Mouse (Mus musculus) limb, embryonic 13.5 days (tissue): ENCODE measurements at regions not wholly inside any gene's neighbourhood (a gene's known extent, or its start where the extent isn't known, plus 50 kb on each side); places are given as distances from the start of the nearest gene placed in this dataset.

Experiments
- ATAC-seq: fragments of 200-750 bp; cut with Nextera tagmentation; 2 replicates; pipeline ENCODE4 v1.8.0; 2017; ENCODE audit warnings: low read depth, moderate number of reproducible peaks, moderate TSS enrichment; ENCODE audit not compliant: low FRiP score
- H3K27ac ChIP-seq: fragments of 300-500 bp; sonication (generic); 2 replicates; pipeline ENCODE4 v1.5.1; 2015; ENCODE audit warnings: inconsistent platforms, mild to moderate bottlenecking, moderate library complexity
- H3K27me3 ChIP-seq: fragments of 300-500 bp; sonication (generic); 2 replicates; pipeline ENCODE4 v1.6.1; 2015; ENCODE audit warnings: mild to moderate bottlenecking, inconsistent platforms
- H3K36me3 ChIP-seq: fragments of 300-500 bp; sonication (generic); 2 replicates; pipeline ENCODE4 v1.6.1; 2015; ENCODE audit warnings: inconsistent platforms, mild to moderate bottlenecking, moderate library complexity
- H3K4me1 ChIP-seq: fragments of 300-500 bp; sonication (generic); 2 replicates; pipeline ENCODE4 v1.6.1; 2015; ENCODE audit warnings: inconsistent platforms
- H3K4me2 ChIP-seq: fragments of 300-500 bp; sonication (generic); replicated peaks from 2 replicates; pipeline ENCODE4 v1.6.1; 2015; ENCODE audit warnings: inconsistent platforms, mild to moderate bottlenecking, moderate library complexity
- H3K4me3 ChIP-seq: fragments of 300-500 bp; sonication (generic); 2 replicates; pipeline ENCODE4 v1.5.1; 2015; ENCODE audit warnings: moderate library complexity, mild to moderate bottlenecking, inconsistent platforms
- H3K9ac ChIP-seq: fragments of 300-500 bp; sonication (generic); 2 replicates; pipeline ENCODE4 v1.6.1; 2015; ENCODE audit warnings: mild to moderate bottlenecking, inconsistent platforms
- H3K9me3 ChIP-seq: fragments of 300-500 bp; sonication (generic); 2 replicates; pipeline ENCODE4 v1.6.1; 2016; ENCODE audit warnings: inconsistent platforms
- WGBS: fragments of 180-500 bp; shearing (Covaris S2); methylation state at CpG from one replicate; pipeline ENCODE4 v1.1.7; 2015; 5-methylcytosine and 5-hydroxymethylcytosine counted together

DNA sequence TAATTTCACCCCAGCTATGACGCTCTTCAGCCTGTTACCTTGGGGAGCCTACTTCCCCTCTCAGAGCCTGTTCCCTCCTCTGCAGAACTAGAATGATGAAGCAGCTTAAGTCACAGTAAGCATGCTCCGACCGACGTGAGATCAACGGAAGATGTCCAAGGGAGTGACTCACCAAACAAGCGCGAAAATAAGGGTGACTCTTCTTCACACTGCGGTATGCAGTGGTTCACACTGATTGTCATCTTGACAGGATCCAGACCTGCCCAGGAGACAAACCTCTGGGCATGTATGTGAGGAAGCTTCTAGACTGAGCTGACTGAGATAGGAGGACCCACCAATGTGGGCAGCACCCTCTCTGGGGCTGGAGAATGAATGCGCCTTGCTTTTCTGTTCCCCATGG is 116.3 kb upstream of the Tpm1 start:
- no peaks in the 10 kb centered on the region for H3K27me3 ChIP-seq
- H3K4me3 ChIP-seq: no peak overlapping the region
- H3K9ac ChIP-seq: no peak overlapping the region
- H3K9me3 ChIP-seq: no peaks in the 10 kb centered on the region
- H3K36me3 ChIP-seq: no peaks in the 10 kb centered on the region
- 86% methylated on average over 9 of the region's 9 CpGs for WGBS
- H3K4me1 ChIP-seq: 0 out of 2 replicates have a peak, but pooled peaks cover 3% of the 10 kb centered on the region
- no peak overlapping the region for H3K27ac ChIP-seq
- no peak overlapping the region for H3K4me2 ChIP-seq
- no peak for ATAC-seq

DNA sequence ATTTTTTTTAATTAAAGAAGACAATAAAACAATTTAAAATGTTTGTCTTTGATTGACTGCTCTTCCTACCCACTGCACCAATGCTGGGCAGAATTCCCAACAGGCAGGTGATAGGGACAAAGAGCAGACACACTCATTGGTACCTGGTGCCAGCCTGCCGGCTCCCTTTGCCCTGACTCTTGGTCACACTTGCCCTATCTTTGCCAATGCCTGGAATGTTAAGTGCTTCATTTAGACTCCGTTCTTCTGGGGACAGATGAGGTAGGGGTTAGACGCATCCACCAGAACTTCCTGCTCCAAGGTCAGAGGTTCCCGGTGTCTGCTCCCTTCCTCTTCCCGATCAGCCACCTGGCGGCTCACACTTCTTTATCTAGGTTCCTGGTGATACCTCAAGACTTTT is 114.5 kb upstream of the Tpm1 start:
- Histone ChIP-seq H3K4me2 (no peak overlapping the region), H3K36me3 (no peaks in the 10 kb centered on the region), H3K9ac (no peak overlapping the region), H3K9me3 (no peaks in the 10 kb centered on the region), H3K4me1 (no peaks in the 10 kb centered on the region), H3K27me3 (no peaks in the 10 kb centered on the region), H3K27ac (no peak overlapping the region), H3K4me3 (no peak overlapping the region)
- 81% methylated on average over 6 of the region's 6 CpGs for WGBS
- ATAC-seq: no peak

DNA sequence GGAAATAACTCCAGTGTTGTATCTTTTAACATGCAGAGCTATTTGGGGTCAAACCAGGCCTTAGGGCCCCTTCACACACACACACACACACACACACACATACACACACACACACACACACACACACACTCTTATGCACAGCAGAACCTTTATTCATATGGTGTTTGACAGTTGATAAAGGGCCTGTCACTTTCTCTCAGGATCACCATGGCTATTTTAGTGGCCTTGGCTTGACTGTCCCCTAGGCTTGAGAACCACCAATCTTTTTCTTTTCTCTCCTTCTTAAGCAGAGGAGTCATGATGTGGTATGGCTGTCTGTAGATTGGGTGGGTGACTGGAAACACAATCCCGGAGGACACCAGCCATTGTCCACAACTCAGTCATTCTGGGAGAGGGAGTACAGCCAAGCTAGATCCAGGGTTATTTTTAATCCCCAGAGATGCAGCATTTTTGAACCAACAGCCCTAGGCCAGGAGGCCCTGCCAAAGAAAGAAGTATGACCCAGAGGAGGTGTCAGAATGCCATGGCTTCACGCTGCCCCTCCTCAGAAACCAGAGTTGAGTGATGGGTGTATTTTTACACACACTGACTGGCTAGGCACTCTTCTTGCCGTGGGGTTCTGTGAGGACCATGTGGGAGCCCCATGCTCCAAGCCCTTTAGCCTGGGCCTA is 111.7 kb upstream of the Tpm1 start:
- Histone ChIP-seq H3K4me2 (no peak overlapping the region), H3K36me3 (no peaks in the 10 kb centered on the region), H3K27me3 (no peaks in the 10 kb centered on the region), H3K27ac (no peak overlapping the region), H3K4me3 (no peak overlapping the region), H3K9ac (no peak overlapping the region), H3K4me1 (no peaks in the 10 kb centered on the region), H3K9me3 (no peaks in the 10 kb centered on the region)
- no peak for ATAC-seq
- 76% methylated on average over 3 of the region's 3 CpGs for WGBS

DNA sequence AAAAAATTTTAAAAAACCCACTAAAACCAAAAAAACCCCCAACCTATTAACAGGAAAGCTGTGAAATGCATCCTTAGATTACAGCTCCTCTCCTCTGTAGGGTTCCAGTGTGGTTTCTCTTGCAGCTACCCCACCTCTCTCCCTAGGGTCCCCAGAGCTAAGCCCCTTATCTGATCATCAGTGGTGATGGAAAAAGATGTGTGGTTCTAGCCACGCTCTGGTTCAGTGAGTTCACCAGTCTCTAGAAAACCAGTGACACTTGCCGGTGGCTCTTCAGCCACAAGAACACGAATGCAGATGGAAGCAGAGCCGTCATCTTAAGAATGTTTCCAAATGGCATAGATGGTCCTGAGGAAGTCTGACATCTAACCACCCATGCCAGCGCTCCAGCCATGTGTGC is 111.1 kb upstream of the Tpm1 start:
- H3K4me1 ChIP-seq: no peaks in the 10 kb centered on the region
- ATAC-seq: no peak
- no peaks in the 10 kb centered on the region for H3K27me3 ChIP-seq
- H3K4me2 ChIP-seq: no peak overlapping the region
- no peaks in the 10 kb centered on the region for H3K9me3 ChIP-seq
- WGBS: 95% methylated on average over 5 of the region's 5 CpGs
- H3K27ac ChIP-seq: no peak overlapping the region
- no peaks in the 10 kb centered on the region for H3K36me3 ChIP-seq
- no peak overlapping the region for H3K4me3 ChIP-seq
- no peak overlapping the region for H3K9ac ChIP-seq

DNA sequence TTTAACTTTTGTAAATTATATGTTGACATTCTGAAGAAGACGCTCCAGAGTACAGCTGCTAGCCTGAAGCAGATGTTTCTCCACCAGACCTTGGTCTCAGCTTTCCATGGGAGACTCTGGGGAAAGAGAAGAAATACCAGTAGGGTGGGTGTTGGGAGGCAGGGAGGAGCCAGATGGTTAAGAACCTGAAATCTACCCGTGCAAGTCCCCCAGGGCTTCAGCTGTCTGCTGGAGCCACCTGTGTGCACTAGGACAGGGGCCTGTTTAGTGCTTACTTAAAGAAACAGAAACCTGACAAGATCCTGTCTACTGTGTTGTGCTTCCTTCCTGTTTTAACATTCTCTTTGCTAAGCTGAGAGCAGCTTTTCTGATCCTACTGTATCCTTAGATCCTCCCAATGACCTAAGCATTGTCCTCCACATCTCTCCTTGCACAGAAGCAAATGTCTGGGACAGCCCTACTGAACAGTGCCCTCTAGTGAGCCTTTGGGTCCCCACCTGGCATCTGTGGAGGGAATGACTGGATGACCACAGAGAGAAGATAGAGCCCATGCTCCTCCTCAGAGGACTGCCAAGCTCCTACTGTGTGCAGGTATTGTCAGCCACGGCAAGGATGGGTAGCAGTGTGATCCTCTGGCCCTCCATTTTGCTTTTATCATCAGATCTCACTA is 107.5 kb upstream of the Tpm1 start:
- Histone ChIP-seq H3K4me1 (peaks cover 22% of the 10 kb centered on the region), H3K27me3 (no peaks in the 10 kb centered on the region), H3K4me2 (no peak overlapping the region), H3K9ac (no peak overlapping the region), H3K36me3 (no peaks in the 10 kb centered on the region), H3K9me3 (no peaks in the 10 kb centered on the region), H3K27ac (no peak overlapping the region), H3K4me3 (no peak overlapping the region)
- WGBS: 34% methylated on average over 3 of the region's 3 CpGs
- ATAC-seq: no peak

DNA sequence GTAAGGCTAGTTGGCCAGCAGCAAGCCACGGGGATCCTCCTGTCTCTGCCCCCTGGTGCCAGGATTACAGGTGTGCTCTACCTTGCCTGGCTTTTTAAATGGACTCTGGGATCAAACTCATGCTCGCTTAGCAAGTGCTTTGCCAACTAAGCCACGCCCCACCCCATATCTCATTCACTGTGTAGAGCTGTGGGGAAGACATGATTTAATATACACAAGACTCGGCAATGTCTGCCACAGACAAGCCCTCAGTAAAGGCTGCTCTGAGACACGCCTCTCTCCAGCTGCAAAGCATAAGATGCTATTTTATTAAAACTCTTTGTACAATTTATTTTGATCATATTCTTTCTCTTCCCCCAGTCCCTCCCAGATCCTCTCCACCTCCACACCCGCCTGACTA is 104.9 kb upstream of the Tpm1 start:
- 82% methylated on average over 6 of the region's 6 CpGs for WGBS
- H3K27me3 ChIP-seq: no peaks in the 10 kb centered on the region
- no peak overlapping the region for H3K27ac ChIP-seq
- no peak overlapping the region for H3K4me3 ChIP-seq
- no peaks in the 10 kb centered on the region for H3K36me3 ChIP-seq
- H3K4me2 ChIP-seq: no peak overlapping the region
- H3K4me1 ChIP-seq: peaks cover 24% of the 10 kb centered on the region
- H3K9ac ChIP-seq: no peak overlapping the region
- H3K9me3 ChIP-seq: no peaks in the 10 kb centered on the region
- ATAC-seq: no peak

DNA sequence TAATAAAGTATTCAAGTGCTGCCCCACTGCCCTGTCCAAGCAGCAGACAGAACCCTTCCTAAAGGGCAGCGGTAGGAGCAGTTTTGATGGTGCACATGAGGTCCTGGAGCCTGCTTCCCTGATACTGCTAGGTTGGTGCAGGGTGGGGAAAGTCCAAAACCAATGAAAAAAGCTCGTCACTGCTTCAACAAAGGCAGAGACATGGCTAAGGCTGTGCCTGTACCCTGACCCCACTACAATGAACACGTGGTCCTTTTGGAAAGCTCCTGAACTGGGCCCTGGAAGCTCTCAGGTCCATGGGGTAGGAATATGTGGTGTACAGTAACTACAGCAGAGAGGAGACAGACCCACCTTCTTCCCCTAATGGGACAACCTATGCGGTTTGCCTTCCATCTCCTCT is 104.1 kb upstream of the Tpm1 start:
- no peaks in the 10 kb centered on the region for H3K36me3 ChIP-seq
- H3K9me3 ChIP-seq: no peaks in the 10 kb centered on the region
- no peak overlapping the region for H3K4me3 ChIP-seq
- no peak for ATAC-seq
- no peak overlapping the region for H3K27ac ChIP-seq
- 81% methylated on average over 4 of the region's 4 CpGs for WGBS
- H3K27me3 ChIP-seq: no peaks in the 10 kb centered on the region
- H3K9ac ChIP-seq: no peak overlapping the region
- no peak overlapping the region for H3K4me2 ChIP-seq
- peaks cover 24% of the 10 kb centered on the region for H3K4me1 ChIP-seq

DNA sequence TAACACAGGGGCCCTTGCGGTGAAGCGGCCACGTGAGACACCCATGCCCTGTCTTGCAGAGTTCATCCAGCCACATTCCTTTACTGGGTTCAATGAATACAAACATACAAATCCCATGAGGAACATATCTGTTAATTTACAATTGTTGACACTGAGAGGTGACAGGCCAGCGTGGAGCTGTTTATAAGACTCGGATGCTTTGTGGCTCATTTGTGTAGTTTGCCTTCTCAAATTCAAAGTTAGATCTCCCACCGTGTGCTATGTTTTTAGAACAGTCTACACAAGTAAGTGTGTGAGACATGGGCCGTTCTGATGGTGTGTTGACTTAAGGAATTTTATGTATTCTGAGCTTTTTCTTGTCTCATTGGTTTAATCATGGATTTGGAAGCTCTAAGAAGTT is 98.5 kb upstream of the Tpm1 start:
- Histone ChIP-seq H3K36me3 (no peaks in the 10 kb centered on the region), H3K27me3 (no peaks in the 10 kb centered on the region), H3K4me2 (no peak overlapping the region), H3K4me1 (peaks cover 11% of the 10 kb centered on the region), H3K9me3 (no peaks in the 10 kb centered on the region), H3K27ac (no peak overlapping the region), H3K9ac (no peak overlapping the region), H3K4me3 (no peak overlapping the region)
- no peak for ATAC-seq
- WGBS: 65% methylated on average over 7 of the region's 7 CpGs

DNA sequence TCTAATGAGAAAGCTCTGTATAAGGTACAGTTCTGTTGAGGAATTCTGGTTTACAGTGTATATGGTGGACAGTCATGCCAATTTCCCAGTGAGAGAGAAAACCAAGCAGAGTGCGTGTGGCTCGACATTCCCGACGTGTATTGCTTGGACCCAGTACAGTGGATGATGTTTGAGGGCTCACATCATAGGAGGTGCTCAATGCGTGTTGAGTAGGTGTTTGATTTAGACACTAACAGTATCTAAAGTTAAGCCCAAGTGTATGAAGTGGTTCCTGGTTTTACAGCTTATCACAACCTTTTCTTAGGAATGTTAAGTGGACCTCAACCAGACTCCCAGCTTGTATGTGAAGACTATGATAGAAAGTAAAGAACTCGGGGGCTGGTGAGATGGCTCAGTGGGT is 96.2 kb upstream of the Tpm1 start:
- H3K9ac ChIP-seq: no peak overlapping the region
- no peaks in the 10 kb centered on the region for H3K9me3 ChIP-seq
- H3K4me1 ChIP-seq: peaks cover 3% of the 10 kb centered on the region; the same call in 1 of the 2 replicates
- WGBS: 94% methylated on average over 6 of the region's 6 CpGs
- H3K27me3 ChIP-seq: no peaks in the 10 kb centered on the region
- no peak overlapping the region for H3K27ac ChIP-seq
- ATAC-seq: no peak
- no peaks in the 10 kb centered on the region for H3K36me3 ChIP-seq
- no peak overlapping the region for H3K4me2 ChIP-seq
- no peak overlapping the region for H3K4me3 ChIP-seq

DNA sequence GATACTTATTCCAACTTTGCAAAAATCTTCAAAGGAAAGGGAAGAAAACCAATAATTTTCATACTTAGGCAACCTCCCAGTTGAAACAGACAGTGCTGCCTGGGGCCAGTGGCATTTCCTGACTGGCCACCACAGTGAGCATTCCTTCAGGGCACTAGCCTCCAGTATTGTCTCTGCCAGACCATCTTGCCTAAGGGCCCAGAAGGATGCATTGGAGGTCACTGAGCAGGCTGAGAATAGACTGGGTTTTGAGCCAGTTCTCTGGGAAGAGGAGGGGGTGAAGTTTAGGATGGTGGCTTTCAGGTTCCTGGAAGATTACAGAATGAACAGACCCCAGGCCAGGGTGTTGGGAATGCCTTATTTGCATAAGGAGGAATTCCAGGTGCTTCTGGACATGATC is 95.3 kb upstream of the Tpm1 start:
- ATAC-seq: no peak
- Histone ChIP-seq H3K4me2 (no peak overlapping the region), H3K9me3 (no peaks in the 10 kb centered on the region), H3K27me3 (no peaks in the 10 kb centered on the region), H3K9ac (no peak overlapping the region), H3K4me1 (peaks cover 5% of the 10 kb centered on the region; the same call in 1 of the 2 replicates), H3K27ac (no peak overlapping the region), H3K36me3 (no peaks in the 10 kb centered on the region), H3K4me3 (no peak overlapping the region)

DNA sequence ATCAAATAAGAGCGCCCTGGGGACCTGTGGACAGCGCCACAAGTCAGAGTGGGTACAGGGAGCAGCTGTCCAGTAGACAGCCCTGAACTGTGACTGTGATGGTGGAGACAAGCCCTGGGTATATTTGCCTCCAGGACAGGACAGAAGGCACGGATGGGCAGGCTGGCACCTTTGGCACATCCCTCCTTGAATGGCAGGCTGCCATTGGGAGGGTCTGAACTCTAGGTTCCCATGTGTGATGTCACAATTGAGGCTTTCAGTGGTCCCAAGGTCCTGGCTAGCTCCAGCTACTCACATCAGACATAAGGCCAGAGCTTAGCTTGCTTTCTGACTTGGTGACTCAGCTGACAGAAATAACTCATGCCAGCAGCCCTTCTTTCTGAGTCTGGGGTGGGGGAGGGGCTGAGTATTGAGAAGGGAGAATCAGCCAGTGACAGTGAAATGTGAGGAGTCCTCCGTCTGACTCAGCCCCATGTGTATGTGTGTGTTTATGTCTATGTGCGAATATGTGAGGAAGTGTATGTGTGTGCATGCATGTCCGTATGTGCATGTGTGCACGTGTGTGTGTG is 91.2 kb upstream of the Tpm1 start:
- H3K27me3 ChIP-seq: no peaks in the 10 kb centered on the region
- no peak overlapping the region for H3K4me2 ChIP-seq
- H3K9me3 ChIP-seq: no peaks in the 10 kb centered on the region
- ATAC-seq: no peak
- H3K4me3 ChIP-seq: no peak overlapping the region
- H3K36me3 ChIP-seq: no peaks in the 10 kb centered on the region
- H3K27ac ChIP-seq: no peak overlapping the region
- WGBS: 74% methylated on average over 7 of the region's 7 CpGs
- H3K4me1 ChIP-seq: peaks cover 30% of the 10 kb centered on the region
- no peak overlapping the region for H3K9ac ChIP-seq

DNA sequence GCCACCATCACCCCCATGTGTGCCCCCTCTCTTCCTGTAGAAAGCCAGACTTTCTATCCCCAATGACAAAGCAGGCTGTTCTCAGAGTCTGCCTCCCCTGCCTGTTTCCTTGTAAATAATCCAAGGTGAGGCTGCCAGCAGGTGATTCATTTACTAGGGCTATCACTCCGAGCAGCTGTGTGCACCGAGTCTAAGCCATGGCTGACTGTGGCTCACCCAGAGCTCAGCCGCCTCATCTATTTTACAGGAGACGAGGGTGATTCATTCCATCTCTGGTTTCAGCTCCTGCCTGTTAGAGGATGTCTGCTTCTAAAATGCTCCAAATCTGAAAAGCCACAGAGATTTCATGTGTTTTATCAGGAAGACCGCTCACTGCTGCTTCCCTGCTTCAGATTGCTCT is 88.5 kb upstream of the Tpm1 start:
- peak overlapping the region; percentile 74 for H3K27ac ChIP-seq
- no peaks in the 10 kb centered on the region for H3K36me3 ChIP-seq
- H3K4me1 ChIP-seq: peaks cover 31% of the 10 kb centered on the region
- no peaks in the 10 kb centered on the region for H3K27me3 ChIP-seq
- no peak overlapping the region for H3K4me2 ChIP-seq
- no peak overlapping the region for H3K4me3 ChIP-seq
- WGBS: 26% methylated on average over 5 of the region's 5 CpGs
- peak; percentile 63; the same call in 1 of the 2 replicates for ATAC-seq
- 0 out of 2 replicates have a peak overlapping the region, but pooled peaks have one; percentile 48 for H3K9ac ChIP-seq
- no peaks in the 10 kb centered on the region for H3K9me3 ChIP-seq
